Mouse (Mus musculus) hindbrain, embryonic 10.5 days (tissue): ENCODE results near the gene Ttc6. TPM values are rescaled to one million over a fixed set of nuclear protein-coding genes. Genes with fewer than 3 reads are reported as not detected.

ENCODE experiments used
- DNase-seq: peaks from one replicate; pipeline ENCODE4 v3.0.0-alpha.2; 2017; ENCODE audit warnings: low spot score
- H3K27ac ChIP-seq: fragments of 300-500 bp; sonication (generic); 2 replicates; pipeline ENCODE4 v1.5.1; 2016; ENCODE audit warnings: mild to moderate bottlenecking, moderate library complexity
- H3K27me3 ChIP-seq: fragments of 300-500 bp; sonication (generic); 2 replicates; pipeline ENCODE4 v1.6.1; 2016; ENCODE audit warnings: mild to moderate bottlenecking; ENCODE audit not compliant: poor library complexity, insufficient read depth, severe bottlenecking
- H3K36me3 ChIP-seq: fragments of 300-500 bp; sonication (generic); 2 replicates; pipeline ENCODE4 v1.6.1; 2016; ENCODE audit warnings: mild to moderate bottlenecking, moderate library complexity
- H3K4me1 ChIP-seq: fragments of 300-500 bp; sonication (generic); replicated peaks from 2 replicates; pipeline ENCODE4 v1.6.1; 2016; ENCODE audit warnings: mild to moderate bottlenecking
- H3K4me3 ChIP-seq: fragments of 300-500 bp; sonication (generic); 2 replicates; pipeline ENCODE4 v1.5.1; 2016; ENCODE audit warnings: mild to moderate bottlenecking, moderate library complexity
- H3K9me3 ChIP-seq: fragments of 300-500 bp; sonication (generic); 2 replicates; pipeline ENCODE4 v1.6.1; 2016; ENCODE audit warnings: mild to moderate bottlenecking, moderate library complexity
- WGBS: fragments of 180-500 bp; shearing (Covaris S2); methylation state at CpG from one replicate; pipeline ENCODE4 v1.1.7; 2016; 5-methylcytosine and 5-hydroxymethylcytosine counted together
- polyA plus RNA-seq: library from polyadenylated mRNA; unstranded; fragments of >200 nt; fragmentation: Nextera tagmentation; extraction: Ambion mirVana; gene quantifications from 2 replicates; pipeline ENCODE4 v1.2.1, GENCODE M21; 2016

Gene Ttc6
- polyA plus RNA-seq, 1 experiment from 2014 or later = 0.59 TPM

DNA sequence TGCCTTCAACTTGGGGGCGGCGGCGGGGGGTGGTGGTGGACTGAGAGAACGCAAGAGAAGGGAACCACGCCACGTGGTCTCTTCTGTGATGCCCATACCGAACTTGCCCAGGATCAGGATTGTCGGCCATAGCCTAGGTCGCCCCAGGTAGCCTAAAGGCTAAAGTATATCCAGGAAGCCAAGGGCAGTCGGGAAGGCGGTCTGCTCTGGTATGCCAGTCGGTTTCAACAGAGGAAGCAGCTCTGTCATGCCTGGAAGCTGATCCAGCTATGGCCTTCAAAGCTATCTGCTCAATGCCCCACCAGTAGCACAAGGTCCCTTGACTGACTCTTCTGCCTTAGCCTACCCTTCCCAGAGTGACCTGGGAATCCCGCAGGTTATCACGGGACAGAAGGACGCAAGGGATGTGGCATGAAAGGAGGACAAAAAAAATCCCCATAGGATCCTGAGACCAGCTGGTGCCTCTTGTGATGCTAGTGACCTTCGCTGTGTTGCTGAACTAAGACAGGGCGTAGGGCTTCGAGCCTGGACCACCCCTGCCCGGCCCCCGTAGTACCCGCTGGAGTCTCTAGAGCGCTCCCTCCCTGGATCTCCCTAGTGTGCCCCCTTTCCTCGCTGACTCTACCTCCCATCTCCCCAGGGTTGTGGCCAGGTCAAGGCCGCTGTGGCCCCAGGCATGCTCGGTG lies 14.8 kb upstream of the Ttc6 start:
- H3K27ac ChIP-seq = no peak overlapping the region
- H3K4me1 ChIP-seq = peaks cover 46% of the 10 kb centered on the region
- 1% methylated on average over 25 of the region's 25 CpGs for WGBS
- no peak overlapping the region for H3K4me3 ChIP-seq
- no peaks in the 10 kb centered on the region for H3K36me3 ChIP-seq
- H3K9me3 ChIP-seq = no peaks in the 10 kb centered on the region
- H3K27me3 ChIP-seq = peaks cover 100% of the 10 kb centered on the region
- DNase-seq = no peak

GRCm38 (mm10) chr12:57549667-57550160 lies 14.2 kb upstream of the Ttc6 start:
- WGBS = under 1% methylated on average over 15 of the region's 15 CpGs
- H3K4me1 ChIP-seq = peaks cover 46% of the 10 kb centered on the region
- DNase-seq = no peak

DNA sequence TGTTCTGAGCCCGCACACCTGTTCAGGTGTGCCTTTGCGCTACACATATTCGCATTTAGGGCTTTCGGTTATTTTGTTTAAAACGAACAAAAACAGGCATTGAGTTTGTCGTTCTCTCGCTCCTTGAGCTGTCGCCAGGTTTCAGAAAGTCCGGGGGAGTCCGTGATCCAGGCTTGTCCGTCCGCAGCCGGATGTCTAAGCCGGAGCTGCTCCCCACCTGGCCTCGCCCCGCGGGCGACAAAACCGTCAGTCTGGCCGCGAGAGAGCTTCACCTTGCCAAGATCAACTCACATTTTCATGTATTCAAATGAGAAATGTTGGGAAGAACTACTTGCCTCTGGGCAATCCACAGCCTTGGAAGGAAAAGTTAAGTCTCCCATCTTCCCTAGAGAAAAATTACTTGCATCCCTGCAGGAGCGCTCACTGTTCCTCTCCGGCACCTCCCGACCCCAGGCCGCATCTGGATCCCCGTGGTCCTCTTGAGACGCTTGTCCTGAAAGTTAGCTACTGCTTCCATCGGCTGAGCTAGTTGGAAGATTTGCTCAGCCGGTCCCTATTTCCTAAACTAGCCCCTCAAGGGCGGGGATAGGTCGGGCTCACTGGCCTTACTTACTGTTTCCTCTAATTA lies 13.6 kb upstream of the Ttc6 start:
- peaks cover 100% of the 10 kb centered on the region for H3K27me3 ChIP-seq
- no peak for DNase-seq
- peaks cover 43% of the 10 kb centered on the region for H3K4me1 ChIP-seq
- 1% methylated on average over 31 of the region's 31 CpGs for WGBS
- H3K27ac ChIP-seq = no peak overlapping the region
- H3K4me3 ChIP-seq = no peak overlapping the region
- H3K36me3 ChIP-seq = no peaks in the 10 kb centered on the region
- H3K9me3 ChIP-seq = no peaks in the 10 kb centered on the region

More at GRCm38 (mm10) chr12:57549667-57550160, 14.2 kb upstream of the Ttc6 start:
- Histone ChIP-seq H3K27ac (no peak overlapping the region), H3K9me3 (no peaks in the 10 kb centered on the region), H3K36me3 (no peaks in the 10 kb centered on the region), H3K27me3 (peaks cover 100% of the 10 kb centered on the region), H3K4me3 (no peak overlapping the region)

DNA sequence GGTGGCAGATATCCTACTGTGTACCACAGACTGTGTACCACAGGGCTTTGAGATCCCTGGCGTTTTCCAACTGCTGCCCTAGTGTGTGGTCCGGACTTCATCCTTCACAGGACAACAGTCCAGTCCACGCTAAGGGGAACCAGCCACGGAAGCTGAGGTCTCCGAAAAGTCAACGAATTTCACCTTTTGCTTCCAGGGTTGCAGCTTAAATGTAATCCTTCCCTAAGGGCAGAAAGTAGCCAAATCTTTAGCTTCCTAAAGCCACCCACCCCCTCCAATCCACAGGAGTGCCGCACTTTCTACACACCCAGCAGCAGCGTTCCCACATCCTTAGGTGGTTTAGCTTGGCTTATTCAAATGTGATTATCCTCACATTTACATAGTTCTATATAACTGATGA lies 13.0 kb upstream of the Ttc6 start:
- no peak for DNase-seq

GRCm38 (mm10) chr12:57552286-57552685 lies 11.6 kb upstream of the Ttc6 start:
- peaks cover 98% of the 10 kb centered on the region for H3K27me3 ChIP-seq
- H3K4me3 ChIP-seq = no peak overlapping the region
- WGBS = 19% methylated on average over 3 of the region's 3 CpGs
- no peaks in the 10 kb centered on the region for H3K9me3 ChIP-seq
- DNase-seq = no peak
- H3K4me1 ChIP-seq = peaks cover 28% of the 10 kb centered on the region
- no peak overlapping the region for H3K27ac ChIP-seq
- H3K36me3 ChIP-seq = no peaks in the 10 kb centered on the region

More for the DNA sequence above, 13.0 kb upstream of the Ttc6 start:
- Histone ChIP-seq H3K27me3 (peaks cover 100% of the 10 kb centered on the region), H3K36me3 (no peaks in the 10 kb centered on the region), H3K27ac (no peak overlapping the region), H3K9me3 (no peaks in the 10 kb centered on the region), H3K4me1 (peaks cover 38% of the 10 kb centered on the region), H3K4me3 (no peak overlapping the region)
- 1% methylated on average over 8 of the region's 8 CpGs for WGBS

GRCm38 (mm10) chr12:57554091-57554490 lies 9.8 kb upstream of the Ttc6 start:
- Histone ChIP-seq H3K36me3 (no peaks in the 10 kb centered on the region), H3K27ac (no peak overlapping the region), H3K9me3 (no peaks in the 10 kb centered on the region), H3K4me1 (peaks cover 18% of the 10 kb centered on the region), H3K27me3 (peaks cover 86% of the 10 kb centered on the region), H3K4me3 (no peak overlapping the region)
- DNase-seq = no peak
- WGBS = 27% methylated on average over 3 of the region's 3 CpGs

DNA sequence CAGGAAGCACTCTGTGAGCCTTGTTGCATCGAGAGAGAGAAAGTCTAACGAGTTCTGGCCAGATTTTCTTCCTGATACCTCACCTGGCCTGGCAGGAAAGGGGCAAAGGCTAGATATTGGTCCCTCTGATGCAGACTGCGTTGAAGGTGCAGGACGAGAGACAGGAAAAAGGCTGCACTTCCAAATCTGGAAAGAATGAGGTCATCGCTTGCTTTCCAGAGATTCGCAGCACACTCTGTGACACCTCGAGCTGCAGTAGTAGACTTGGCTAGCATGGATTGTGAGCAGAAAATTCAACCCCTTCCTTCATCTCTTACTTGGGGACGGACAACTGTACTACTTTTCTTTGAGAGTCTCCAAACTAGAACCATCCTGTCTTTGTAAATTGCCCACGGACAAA lies 7.9 kb downstream of the Ttc6 start:
- DNase-seq = no peak
- Histone ChIP-seq H3K36me3 (no peaks in the 10 kb centered on the region), H3K4me1 (peaks cover 8% of the 10 kb centered on the region), H3K4me3 (no peak overlapping the region), H3K27ac (no peak overlapping the region), H3K9me3 (no peaks in the 10 kb centered on the region), H3K27me3 (peaks cover 49% of the 10 kb centered on the region)
- 38% methylated on average over 9 of the region's 9 CpGs for WGBS

GRCm38 (mm10) chr12:57572415-57572814 lies 8.5 kb downstream of the Ttc6 start:
- Histone ChIP-seq H3K27ac (no peak overlapping the region), H3K36me3 (no peaks in the 10 kb centered on the region), H3K4me1 (peaks cover 8% of the 10 kb centered on the region), H3K4me3 (no peak overlapping the region), H3K27me3 (peaks cover 56% of the 10 kb centered on the region), H3K9me3 (no peaks in the 10 kb centered on the region)
- no peak for DNase-seq

- WGBS = 2% methylated on average over 81 of the region's 81 CpGs
- H3K4me1 ChIP-seq = peaks cover 8% of the 10 kb centered on the region
- H3K36me3 ChIP-seq = no peaks in the 10 kb centered on the region
- H3K27me3 ChIP-seq = peaks cover 60% of the 10 kb centered on the region
- H3K9me3 ChIP-seq = no peaks in the 10 kb centered on the region
- H3K4me3 ChIP-seq = peak overlapping the region; percentile 60
- H3K27ac ChIP-seq = peak overlapping the region; percentile 72; the same call in 1 of the 2 replicates
- DNase-seq = peak; percentile 74
These were observed 12.2 kb downstream of the Ttc6 start for GRCm38 (mm10) chr12:57575931-57576628.

- Histone ChIP-seq H3K4me1 (no peaks in the 10 kb centered on the region), H3K36me3 (no peaks in the 10 kb centered on the region), H3K4me3 (no peak overlapping the region), H3K27ac (no peak overlapping the region), H3K27me3 (no peaks in the 10 kb centered on the region), H3K9me3 (no peaks in the 10 kb centered on the region)
- no peak for DNase-seq
- 61% methylated on average over 5 of the region's 5 CpGs for WGBS
These were observed 43.7 kb downstream of the Ttc6 start for GRCm38 (mm10) chr12:57607624-57608023.

DNA sequence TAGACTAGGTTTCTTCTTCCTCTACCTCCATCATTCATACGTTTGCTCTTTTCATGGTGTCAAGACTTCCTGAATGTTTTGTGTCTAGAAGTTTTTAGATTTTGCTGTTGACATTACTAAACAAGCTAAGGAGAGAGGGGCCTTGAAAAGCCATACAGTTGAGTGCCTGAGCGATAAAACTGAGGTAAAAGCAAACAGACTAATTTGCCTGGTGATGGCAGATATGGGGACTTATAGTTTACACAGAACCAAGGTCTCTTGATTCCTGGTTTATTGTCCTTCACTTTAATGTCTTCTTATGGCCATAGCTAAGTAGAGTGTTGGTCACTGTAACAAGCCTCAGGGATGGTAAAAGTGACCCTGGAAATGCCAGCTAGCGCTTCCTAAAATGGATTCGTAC lies 51.2 kb downstream of the Ttc6 start:
- WGBS = 91% methylated on average over 4 of the region's 4 CpGs
- no peak overlapping the region for H3K27ac ChIP-seq
- DNase-seq = no peak
- no peaks in the 10 kb centered on the region for H3K36me3 ChIP-seq
- H3K27me3 ChIP-seq = no peaks in the 10 kb centered on the region
- no peak overlapping the region for H3K4me3 ChIP-seq
- H3K4me1 ChIP-seq = no peaks in the 10 kb centered on the region
- H3K9me3 ChIP-seq = no peaks in the 10 kb centered on the region

- H3K4me3 ChIP-seq = no peak overlapping the region
- peaks cover 5% of the 10 kb centered on the region; the same call in 1 of the 2 replicates for H3K4me1 ChIP-seq
- H3K27ac ChIP-seq = no peak overlapping the region
- WGBS = 70% methylated on average over 5 of the region's 5 CpGs
- H3K27me3 ChIP-seq = no peaks in the 10 kb centered on the region
- no peaks in the 10 kb centered on the region for H3K9me3 ChIP-seq
- no peak for DNase-seq
- no peaks in the 10 kb centered on the region for H3K36me3 ChIP-seq
These were observed 58.1 kb downstream of the Ttc6 start for GRCm38 (mm10) chr12:57622030-57622429.

- Histone ChIP-seq H3K4me3 (no peak overlapping the region), H3K9me3 (no peaks in the 10 kb centered on the region), H3K36me3 (no peaks in the 10 kb centered on the region), H3K27ac (no peak overlapping the region), H3K27me3 (no peaks in the 10 kb centered on the region), H3K4me1 (peaks cover 5% of the 10 kb centered on the region; the same call in 1 of the 2 replicates)
- no peak for DNase-seq
- WGBS = 75% methylated on average over 7 of the region's 7 CpGs
These were observed 59.4 kb downstream of the Ttc6 start for GRCm38 (mm10) chr12:57623264-57623663.
